Mouse (Mus musculus) mouse embryonic stem cell (cell line): ENCODE measurements around the gene Gal3st2b.
"Not testable (repeated sequence)": the region's sequence is repeated elsewhere in the genome, so short reads cannot be mapped to it uniquely, and the experiment has no call there.

ENCODE experiments used
- in situ Hi-C, 2 experiments: fragments of 300-500 bp; cut with MboI; formaldehyde crosslinking; loops; 1 replicate in 1 of 2; 3 replicates in 1 of 2; pipeline ENCODE4 v1.14.3; 2019 to 2020; ENCODE audit warnings: low sequenced_read_pairs in 2 of 2, low pct_unique_long_range_greater_than_20kb in 1 of 2, mixed read lengths in 1 of 2; ENCODE audit not compliant: unreplicated experiment in 1 of 2

The Gal3st2b gene

GRCm38 (mm10) chr1:93970380-93970779, 52.3 kb downstream of the Gal3st2b start:
- in situ Hi-C loops, result not testable (repeated sequence)

DNA sequence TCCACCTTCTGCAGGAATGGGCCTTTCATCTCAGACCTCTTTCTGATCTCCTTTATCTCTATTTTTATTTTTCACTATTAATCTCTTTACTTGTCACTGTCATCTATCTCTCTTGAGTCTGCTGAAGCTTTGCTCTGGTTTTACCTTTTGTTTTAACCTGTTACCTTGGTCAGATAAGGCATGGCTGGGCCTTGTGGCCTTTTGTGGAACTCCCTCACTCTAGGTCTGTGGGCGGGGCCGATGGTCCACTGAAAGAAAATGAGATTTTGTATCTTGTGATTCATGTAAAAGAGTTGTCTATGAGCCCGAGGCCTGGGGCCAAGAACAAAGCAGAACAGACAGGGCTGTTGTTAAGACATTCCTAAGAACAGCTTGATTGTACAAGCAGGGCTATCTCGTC, 52.7 kb downstream of the Gal3st2b start:
- in situ Hi-C loops, result not testable (repeated sequence)

GRCm38 (mm10) chr1:93975764-93976163, 57.7 kb downstream of the Gal3st2b start:
- in situ Hi-C loops, result not testable (repeated sequence)

DNA sequence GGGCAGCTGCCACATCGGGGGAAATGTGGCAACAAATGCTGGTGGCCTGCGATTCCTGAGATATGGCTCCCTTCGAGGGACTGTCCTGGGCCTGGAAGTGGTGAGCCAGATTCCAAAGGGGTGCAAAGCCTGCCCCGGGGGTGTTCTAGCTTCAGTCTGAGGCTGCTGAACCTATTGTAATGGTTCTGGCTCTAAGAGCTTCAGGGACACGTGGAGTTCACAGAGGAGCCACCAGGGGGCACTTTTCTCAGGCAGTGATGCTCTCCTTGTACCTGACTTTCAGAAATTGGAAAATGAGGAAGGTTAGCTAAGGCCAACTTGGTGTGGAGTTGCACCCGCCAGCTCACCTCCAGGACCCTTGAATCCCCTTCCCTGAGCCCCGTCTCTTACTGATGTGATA, 60.2 kb downstream of the Gal3st2b start:
- in situ Hi-C loops, result not testable (repeated sequence)

DNA sequence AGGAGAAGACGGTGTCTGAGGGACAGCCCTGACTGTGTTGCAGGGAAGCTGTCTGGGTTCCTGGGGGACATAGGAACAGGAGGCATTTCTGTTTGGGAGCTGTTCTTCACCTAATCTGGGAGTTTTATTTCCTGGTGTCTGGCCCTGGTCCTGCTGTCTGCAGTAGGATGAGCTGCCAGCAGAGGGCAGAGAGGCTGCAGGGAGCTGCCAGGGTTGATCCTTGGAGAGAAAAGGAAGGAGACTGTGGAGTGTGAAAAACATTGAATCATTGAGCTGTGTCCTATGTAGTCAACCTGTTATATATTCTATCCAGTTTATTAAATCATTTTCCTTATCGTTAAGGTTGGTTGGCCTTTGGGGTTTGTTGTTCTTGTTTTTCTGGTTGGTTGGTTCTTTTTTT, 62.8 kb downstream of the Gal3st2b start:
- in situ Hi-C loops, result not testable (repeated sequence)

DNA sequence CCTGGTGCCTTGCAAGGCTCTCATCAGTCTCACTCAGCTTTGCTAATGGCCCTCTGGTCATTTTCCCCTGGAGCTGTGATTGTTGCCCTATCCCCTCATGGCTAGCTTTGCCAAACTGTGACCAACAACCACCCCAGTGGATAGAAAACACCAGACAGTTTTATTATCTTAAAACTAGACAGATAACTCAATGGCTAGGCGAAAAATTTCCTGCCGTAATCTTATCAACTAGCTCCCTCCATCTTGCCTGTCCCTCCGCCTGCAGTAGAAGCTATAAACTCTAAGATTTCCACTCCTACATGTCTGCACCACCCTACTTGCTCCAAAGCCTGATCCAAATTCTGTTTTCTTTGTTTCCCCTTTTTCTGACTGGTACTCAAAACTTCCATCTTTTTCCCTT, 68.1 kb downstream of the Gal3st2b start:
- in situ Hi-C loops, result loop anchor here in 1 of 2 experiments (5.0 kb wide), 1 partner anchor 91 kb away; no protein-coding TSS in a partner anchor

- in situ Hi-C loops, result loop anchor here in 1 of 2 experiments (5.0 kb wide), 1 partner anchor 89 kb away; no protein-coding TSS in a partner anchor
These were observed 70.7 kb downstream of the Gal3st2b start for GRCm38 (mm10) chr1:93988786-93989185.

DNA sequence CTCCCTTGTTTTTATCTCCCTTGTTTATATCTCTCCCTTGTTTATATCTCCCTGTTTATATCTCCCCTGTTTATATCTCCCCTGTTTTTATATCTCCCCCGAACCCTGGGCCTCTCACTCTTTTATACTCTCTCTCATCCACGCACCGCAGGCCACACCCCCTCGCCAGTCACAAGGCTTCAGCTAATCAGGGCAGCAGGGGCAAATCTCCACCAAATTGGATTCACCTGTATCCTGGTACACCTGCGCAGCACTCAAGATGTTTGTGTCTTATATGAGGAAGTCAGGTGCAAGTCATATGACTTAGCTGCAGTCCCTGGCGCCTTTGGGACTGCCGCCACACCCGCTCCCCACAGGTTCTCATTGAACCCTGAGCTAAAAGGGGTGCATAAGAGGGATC, 72.1 kb downstream of the Gal3st2b start, which contains the start of gene Gal3st2c:
Gene Gal3st2c, plus strand, starts transcription at position 301 of the 400 bp plus-strand sequence.
- in situ Hi-C loops, result not testable (repeated sequence)

DNA sequence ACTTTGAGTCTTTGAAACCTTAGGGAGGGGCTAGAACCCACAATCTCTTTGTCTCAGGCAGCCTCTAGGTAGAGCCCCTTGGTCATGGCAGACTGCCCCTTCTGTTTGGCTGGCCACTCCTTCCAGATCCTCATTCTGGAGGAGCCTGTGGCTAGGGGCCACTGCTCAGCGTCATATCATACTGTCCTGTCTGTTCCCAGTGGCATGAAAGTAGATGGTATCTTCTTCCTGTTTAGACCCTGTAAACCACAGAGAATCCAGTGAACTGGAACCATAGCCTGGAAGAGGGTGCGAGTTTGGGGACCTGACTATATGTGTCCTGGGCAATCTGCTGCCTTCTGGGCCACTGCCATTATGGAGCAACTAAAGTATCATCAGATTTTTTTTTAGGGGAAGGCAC, 73.0 kb downstream of the Gal3st2b start:
- in situ Hi-C loops, result not testable (repeated sequence)

- in situ Hi-C loops, result not testable (repeated sequence)
These were observed 73.4 kb downstream of the Gal3st2b start for GRCm38 (mm10) chr1:93991491-93991890.
